13 mouse cellular contexts compared by ENCODE assay signal in the genomic region with DNA sequence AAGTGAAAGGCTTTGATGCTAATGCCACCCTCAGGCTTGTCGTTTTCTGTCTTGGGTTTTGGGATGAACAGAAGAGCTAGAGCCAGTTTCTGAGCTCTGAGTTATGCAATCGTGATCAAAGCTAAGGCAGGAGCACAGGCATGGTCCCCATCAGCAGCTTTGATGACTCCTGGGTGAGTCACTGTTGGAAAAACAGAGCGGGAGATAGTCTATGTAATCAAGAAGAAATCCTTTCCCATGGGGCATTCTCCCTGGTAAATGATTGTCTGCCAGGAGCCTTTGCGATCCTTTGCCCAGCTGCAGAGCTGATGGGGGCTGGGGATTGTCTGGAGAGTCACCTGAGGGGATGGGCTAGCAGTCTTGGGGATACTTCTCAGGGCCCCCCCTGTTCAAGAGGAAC. TPM values are rescaled to one million over a fixed set of nuclear protein-coding genes. Genes with fewer than 3 reads are reported as not detected.
DNase-seq lines count a peak whose midpoint lies in the region; ATAC-seq and TF ChIP-seq lines count a peak whose summit lies in the region.
"Had no signal": no experiment of that assay in that cellular context is flagged by ENCODE, and none has a peak within 500 bp of the region (broad histone marks: within the 10 kb centered on the region; RNA-seq: fewer than 3 reads in every experiment).

No protein-coding gene starts in this region.

- no peak overlapping the region for H3K4me3 ChIP-seq in kidney, embryonic 16.5 days (ENCODE audit: low read length)
- H3K4me3 ChIP-seq in embryonic fibroblast, embryonic 13.5 days (ENCODE audit: insufficient read depth, low read length), result no peak overlapping the region
- H3K4me3 ChIP-seq in stomach, embryonic 14.5 days (ENCODE audit: low read depth, low read length), result no peak overlapping the region
- H3K4me3 ChIP-seq in hindbrain, embryonic 11.5 days (ENCODE audit: low read depth, low read length), result no peak overlapping the region
- H3K4me3 ChIP-seq: hindbrain, embryonic 10.5 days; liver, embryonic 15.5 days; megakaryocyte, embryonic 14.5 days; neural tube, embryonic 12.5 days had no signal

- peak; percentile 81 for DNase-seq in adrenal gland, adult 2 months
- no peak for DNase-seq in adrenal gland, postnatal 4 days (ENCODE audit: low spot score in 2 of 2)
- DNase-seq in kidney, adult 11 months, result no peak
- DNase-seq in hindbrain, embryonic 11.5 days (ENCODE audit: low spot score), result no peak
- DNase-seq: right cerebral cortex, postnatal 4 days had no signal

- H3K9me3 ChIP-seq in kidney, embryonic 16.5 days (ENCODE audit: low read length), result no peaks in the 10 kb centered on the region
- no peaks in the 10 kb centered on the region for H3K9me3 ChIP-seq in stomach, embryonic 14.5 days (ENCODE audit: control insufficient read depth, low read depth, low read length)
- H3K9me3 ChIP-seq in hindbrain, embryonic 11.5 days (ENCODE audit: control insufficient read depth, low read length), result no peaks in the 10 kb centered on the region
- H3K9me3 ChIP-seq: hindbrain, embryonic 10.5 days; liver, embryonic 15.5 days; neural tube, embryonic 12.5 days had no signal

- WGBS in kidney, embryonic 16.5 days, result 30% methylated on average over 4 of the region's 4 CpGs
- WGBS in stomach, embryonic 14.5 days, result 46% methylated on average over 4 of the region's 4 CpGs
- WGBS in hindbrain, embryonic 11.5 days, result 61% methylated on average over 4 of the region's 4 CpGs

- no peak for TF ChIP-seq POLR2A in embryonic fibroblast, embryonic 13.5 days (IDR thresholded peaks at IDR 0.05; ENCODE audit: low read depth, low read length)

- no peak overlapping the region; the same call in 1 of the 2 replicates for H3K4me2 ChIP-seq in kidney, embryonic 16.5 days (replicated peaks; ENCODE audit: low read depth, low read length)
- no peak overlapping the region for H3K4me2 ChIP-seq in stomach, embryonic 14.5 days (replicated peaks; ENCODE audit: low read depth, low read length)
- H3K4me2 ChIP-seq in hindbrain, embryonic 11.5 days (replicated peaks; ENCODE audit: low read depth, low read length), result no peak overlapping the region
- H3K4me2 ChIP-seq: liver, embryonic 15.5 days; neural tube, embryonic 12.5 days had no signal

- peaks cover 18% of the 10 kb centered on the region for H3K4me1 ChIP-seq in kidney, embryonic 16.5 days (ENCODE audit: insufficient read depth, low read length)
- peaks cover 26% of the 10 kb centered on the region for H3K4me1 ChIP-seq in embryonic fibroblast, embryonic 13.5 days (ENCODE audit: control insufficient read depth, insufficient read depth, low read length)
- H3K4me1 ChIP-seq in stomach, embryonic 14.5 days (ENCODE audit: control insufficient read depth, insufficient read depth, low read length), result peaks cover 12% of the 10 kb centered on the region; the same call in 1 of the 2 replicates
- H3K4me1 ChIP-seq in hindbrain, embryonic 11.5 days (replicated peaks; ENCODE audit: control insufficient read depth, insufficient read depth, low read length), result no peaks in the 10 kb centered on the region
- H3K4me1 ChIP-seq: liver, embryonic 15.5 days; megakaryocyte, embryonic 14.5 days; neural tube, embryonic 12.5 days had no signal

- ATAC-seq in kidney, embryonic 16.5 days (ENCODE audit: low FRiP score, low TSS enrichment), result peak; percentile 36; the same call in 1 of the 2 replicates
- 0 out of 2 replicates have a peak, but pooled peaks have one; percentile 46 for ATAC-seq in stomach, embryonic 14.5 days (ENCODE audit: insufficient number of reproducible peaks, insufficient read depth, low FRiP score, low read depth)
- no peak for ATAC-seq in megakaryocyte-erythroid progenitor cell, adult 5-6 weeks (replicated peaks; ENCODE audit: low FRiP score, low TSS enrichment, poor library complexity, severe bottlenecking)
- no peak for ATAC-seq in hindbrain, embryonic 11.5 days (ENCODE audit: low FRiP score)

- no peaks in the 10 kb centered on the region for H3K36me3 ChIP-seq in kidney, embryonic 16.5 days (ENCODE audit: insufficient read depth, low read length)
- no peaks in the 10 kb centered on the region for H3K36me3 ChIP-seq in stomach, embryonic 14.5 days (ENCODE audit: control insufficient read depth, insufficient read depth, low read length)
- H3K36me3 ChIP-seq in hindbrain, embryonic 11.5 days (ENCODE audit: control insufficient read depth, insufficient read depth, low read length), result no peaks in the 10 kb centered on the region
- H3K36me3 ChIP-seq: hindbrain, embryonic 10.5 days; liver, embryonic 15.5 days; neural tube, embryonic 12.5 days had no signal

- TF ChIP-seq CTCF in embryonic fibroblast, embryonic 13.5 days (IDR thresholded peaks at IDR 0.05; ENCODE audit: borderline replicate concordance, insufficient read depth, low read length), result no peak

- peak overlapping the region; percentile 28; the same call in 1 of the 2 replicates for H3K27ac ChIP-seq in kidney, embryonic 16.5 days (ENCODE audit: low read length)
- peak overlapping the region; percentile 97 for H3K27ac ChIP-seq in embryonic fibroblast, embryonic 13.5 days (ENCODE audit: insufficient read depth, low read length)
- no peak overlapping the region for H3K27ac ChIP-seq in stomach, embryonic 14.5 days (ENCODE audit: low read length)
- H3K27ac ChIP-seq in hindbrain, embryonic 11.5 days (ENCODE audit: low read depth, low read length), result no peak overlapping the region
- H3K27ac ChIP-seq: hindbrain, embryonic 10.5 days; liver, embryonic 15.5 days; neural tube, embryonic 12.5 days had no signal

- no peak overlapping the region for H3K9ac ChIP-seq in kidney, embryonic 16.5 days (replicated peaks; ENCODE audit: low read length)
- no peak overlapping the region for H3K9ac ChIP-seq in stomach, embryonic 14.5 days (replicated peaks; ENCODE audit: low read depth, low read length)
- no peak overlapping the region for H3K9ac ChIP-seq in hindbrain, embryonic 11.5 days (ENCODE audit: low read depth, low read length)
- H3K9ac ChIP-seq: liver, embryonic 15.5 days; neural tube, embryonic 12.5 days had no signal

- H3K27me3 ChIP-seq in kidney, embryonic 16.5 days (ENCODE audit: insufficient read depth, low read length), result no peaks in the 10 kb centered on the region
- H3K27me3 ChIP-seq in stomach, embryonic 14.5 days (ENCODE audit: control insufficient read depth, insufficient read depth, low read length), result no peaks in the 10 kb centered on the region
- H3K27me3 ChIP-seq in hindbrain, embryonic 11.5 days (ENCODE audit: control insufficient read depth, insufficient read depth, low read length), result no peaks in the 10 kb centered on the region
- H3K27me3 ChIP-seq: liver, embryonic 15.5 days; neural tube, embryonic 12.5 days had no signal

RNA-seq across cellular contexts. Expression of a gene that starts 23.5 kb away (rescaled TPM):
- 10 to 100 TPM; 10.6 to 14.3 TPM for total RNA-seq in adrenal gland, adult 2 months (2021)
- polyA plus RNA-seq in adrenal gland, adult 2 months (2012; rRNA removed), result 3.8 and 4.1 TPM in 2 replicates
- total RNA-seq in adrenal gland, postnatal 4 days (2021), result 10 to 100 TPM; 25.2 TPM
- polyA plus RNA-seq in kidney, embryonic 16.5 days (2015; fragmentation: Nextera tagmentation; extraction: Ambion mirVana), result 7.9 and 8.3 TPM in 2 replicates
- polyA plus RNA-seq in embryonic fibroblast, embryonic 13.5 days (2011; ENCODE audit: insufficient read length, low read depth, missing spikeins), result 76.3 and 150 TPM in 2 replicates
- 10.7 and 11.0 TPM in 2 replicates for polyA plus RNA-seq in stomach, embryonic 14.5 days (2014; fragmentation: Nextera tagmentation; extraction: Ambion mirVana)
- total RNA-seq in megakaryocyte-erythroid progenitor cell, adult 5-6 weeks (2014; fragmentation: Nextera tagmentation), result 0.59 TPM in 1 of 2 replicates, not detected in the other
- total RNA-seq in megakaryocyte-erythroid progenitor cell, adult 5-6 weeks (2017), result 0.27 and 0.47 TPM in 2 replicates
- 1.2 and 1.7 TPM in 2 replicates for polyA plus RNA-seq in hindbrain, embryonic 11.5 days (2014; fragmentation: Nextera tagmentation; extraction: Ambion mirVana)

RNA-seq across cellular contexts. Expression of a gene that starts 43.3 kb away (rescaled TPM):
- 10 to 100 TPM; 18.9 to 21.6 TPM for total RNA-seq in adrenal gland, adult 2 months (2021)
- 13.1 and 14.2 TPM in 2 replicates for polyA plus RNA-seq in adrenal gland, adult 2 months (2012; rRNA removed)
- total RNA-seq in adrenal gland, postnatal 4 days (2021), result 10 to 100 TPM; 17.3 to 17.7 TPM
- 26.4 and 27.5 TPM in 2 replicates for polyA plus RNA-seq in kidney, embryonic 16.5 days (2015; fragmentation: Nextera tagmentation; extraction: Ambion mirVana)
- polyA plus RNA-seq in embryonic fibroblast, embryonic 13.5 days (2011; ENCODE audit: insufficient read length, low read depth, missing spikeins), result 130 and 148 TPM in 2 replicates
- 29.5 and 31.5 TPM in 2 replicates for polyA plus RNA-seq in stomach, embryonic 14.5 days (2014; fragmentation: Nextera tagmentation; extraction: Ambion mirVana)
- total RNA-seq in megakaryocyte-erythroid progenitor cell, adult 5-6 weeks (2014; fragmentation: Nextera tagmentation), result not detected in 2 replicates
- total RNA-seq in megakaryocyte-erythroid progenitor cell, adult 5-6 weeks (2017), result not detected in 2 replicates
- polyA plus RNA-seq in hindbrain, embryonic 11.5 days (2014; fragmentation: Nextera tagmentation; extraction: Ambion mirVana), result 10.6 and 12.2 TPM in 2 replicates

Comparison
In these comparisons a context has a peak if more than half of its experiments do, and no peak if none do; other contexts are left out.
1. ATAC-seq: peak in kidney, embryonic 16.5 days (single experiment) and stomach, embryonic 14.5 days (single experiment); none in megakaryocyte-erythroid progenitor cell, adult 5-6 weeks (single experiment) and hindbrain, embryonic 11.5 days (single experiment).
2. H3K27ac ChIP-seq: peak in kidney, embryonic 16.5 days (single experiment) and embryonic fibroblast, embryonic 13.5 days (single experiment); none in stomach, embryonic 14.5 days (single experiment) and hindbrain, embryonic 11.5 days (single experiment).